Mouse (Mus musculus) thymus, postnatal 36 days (tissue): Measurements from ENCODE around the gene Metap2.
"Not testable (repeated sequence)": the region's sequence is repeated elsewhere in the genome, so short reads cannot be mapped to it uniquely, and the experiment has no call there.

Experiments used
- DNase-seq, 2 experiments: peaks; one replicate each; pipeline ENCODE4 v3.0.0; 2022; ENCODE audit warnings: mixed read lengths in 2 of 2

The Metap2 gene

DNA sequence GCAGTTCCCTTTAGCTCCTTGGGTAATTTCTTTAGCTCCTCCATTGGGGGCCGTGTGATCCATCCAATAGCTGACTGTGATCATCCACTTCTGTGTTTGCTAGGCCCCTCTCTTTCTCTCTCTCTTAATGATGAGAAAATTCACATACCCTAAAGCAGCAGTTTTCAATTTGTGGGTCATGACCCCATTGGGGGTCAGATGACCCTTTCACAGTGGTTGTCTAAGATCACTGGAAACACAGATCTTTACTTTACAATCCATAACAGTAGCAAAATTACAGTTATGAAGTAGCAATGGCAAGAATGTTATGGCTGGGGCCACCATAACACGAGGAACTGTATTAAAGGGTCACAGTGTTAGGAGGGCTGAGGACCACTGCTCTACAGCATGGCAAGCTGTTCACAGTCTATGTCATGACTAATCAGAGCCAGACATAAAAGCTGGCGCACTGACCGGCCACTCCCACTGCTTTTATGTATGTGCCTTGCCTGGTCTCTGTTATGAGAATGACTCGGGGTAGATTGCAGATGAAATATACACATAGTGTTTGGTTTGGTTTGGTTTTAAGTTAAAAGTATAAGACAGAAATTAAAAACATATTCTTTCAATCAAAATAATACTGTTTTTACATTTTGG lies 13.0 kb upstream of the Metap2 start:
- no peak for DNase-seq

DNA sequence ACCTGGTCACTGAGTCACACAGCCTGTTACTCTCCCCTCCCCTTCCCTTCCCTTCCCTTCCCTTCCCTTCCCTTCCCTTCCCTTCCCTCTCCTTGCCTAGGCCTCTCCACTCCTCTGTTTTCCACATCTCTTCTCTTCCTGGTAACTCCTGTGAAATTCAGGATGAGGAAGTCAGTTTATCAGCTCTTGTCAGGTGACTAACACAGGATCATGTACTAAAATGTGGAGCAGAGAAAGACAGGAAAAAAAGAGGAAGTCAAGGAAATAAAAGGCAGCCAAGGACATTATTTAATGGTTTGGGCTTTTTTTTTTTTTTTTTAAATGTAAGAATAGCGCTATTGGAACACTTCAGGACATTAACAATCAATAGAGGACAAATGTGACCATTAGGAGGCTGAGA lies 12.1 kb upstream of the Metap2 start:
- DNase-seq: no peak

- DNase-seq: no peak
Measured at GRCm38 (mm10) chr10:93908540-93908939, 11.6 kb upstream of the Metap2 start.

GRCm38 (mm10) chr10:93907376-93907775 lies 10.5 kb upstream of the Metap2 start:
- DNase-seq: no peak

GRCm38 (mm10) chr10:93899907-93900306 lies 3.0 kb upstream of the Metap2 start:
- no peak for DNase-seq

DNA sequence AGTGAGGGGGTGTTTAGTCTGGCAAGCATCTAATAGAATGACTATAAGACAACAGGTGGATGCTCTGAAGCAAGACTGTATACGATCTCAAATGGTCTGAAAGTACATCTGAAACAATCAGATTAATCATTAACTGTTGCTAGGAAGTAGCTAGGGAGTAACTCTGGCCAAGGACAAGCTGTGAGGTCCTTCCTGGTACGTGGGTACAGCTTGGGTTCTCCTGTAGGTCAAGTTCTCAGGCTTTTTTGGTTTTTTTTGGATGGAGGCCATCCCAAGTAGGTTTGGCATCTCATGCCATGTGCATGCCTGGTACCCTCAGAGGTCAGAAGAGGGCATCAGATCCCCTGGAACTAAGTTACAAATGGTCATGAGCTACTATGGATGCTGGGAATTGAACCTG lies 2.4 kb upstream of the Metap2 start:
- DNase-seq: no peak

DNA sequence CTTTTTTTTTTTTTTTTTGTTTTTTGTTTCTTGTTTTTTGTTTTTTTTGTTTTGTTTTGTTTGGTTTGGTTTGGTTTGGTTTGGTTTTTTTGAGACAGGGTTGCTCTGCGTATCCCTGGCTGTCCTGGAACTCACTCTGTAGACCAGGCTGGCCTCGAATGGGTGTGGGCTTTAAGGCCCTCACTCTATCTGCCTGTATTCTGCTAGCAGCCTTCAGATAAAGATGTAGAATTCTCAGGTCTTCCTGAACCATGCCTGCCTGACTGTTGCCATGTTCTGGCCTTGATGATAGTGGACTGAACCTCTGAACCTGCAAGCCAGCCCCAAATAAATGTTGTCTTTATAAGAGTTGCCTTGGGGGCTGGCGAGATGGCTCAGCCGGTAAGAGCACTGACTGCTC lies 4.3 kb downstream of the Metap2 start:
- DNase-seq: no peak

DNA sequence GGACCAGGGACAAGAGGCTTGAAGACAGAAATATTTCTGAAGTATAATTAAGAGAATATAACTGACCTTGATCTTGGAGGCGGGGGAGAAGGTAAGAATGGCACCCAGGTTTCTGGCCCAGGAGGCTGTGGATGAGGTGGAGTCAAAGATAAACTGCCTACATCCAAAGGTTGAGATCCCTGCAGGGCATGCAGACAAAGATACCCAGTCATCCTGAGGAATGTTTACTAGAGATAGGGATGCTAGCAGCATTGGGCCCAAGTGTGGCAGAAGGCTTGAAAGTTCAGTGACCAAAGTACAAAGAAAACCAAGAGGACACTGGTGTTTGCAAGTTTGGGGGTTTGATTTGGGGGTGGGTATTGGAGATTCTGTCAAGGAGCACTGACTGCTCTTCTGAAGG lies 5.9 kb downstream of the Metap2 start:
- DNase-seq: no peak

DNA sequence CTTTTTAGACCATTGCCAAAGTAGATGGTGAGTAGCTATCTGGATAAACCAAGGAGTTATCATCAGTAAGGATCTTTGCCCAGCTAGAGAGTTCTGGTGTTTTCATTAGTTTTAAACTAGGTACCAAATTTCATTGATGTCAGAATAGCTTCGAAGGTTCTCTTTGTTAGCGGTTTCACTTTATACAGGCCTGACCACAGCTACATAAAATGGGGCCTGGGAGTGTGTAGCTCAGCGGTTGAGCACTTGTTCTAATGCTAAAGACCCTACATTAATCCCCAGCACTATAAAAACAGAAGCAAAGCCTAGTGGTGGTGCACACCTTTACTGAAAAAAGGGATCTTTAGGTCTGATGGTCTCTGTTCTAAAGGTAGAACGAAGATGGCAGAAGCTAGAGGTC lies 6.3 kb downstream of the Metap2 start:
- DNase-seq: no peak

- DNase-seq: no peak
Measured at GRCm38 (mm10) chr10:93889976-93890375, 6.9 kb downstream of the Metap2 start.

- peak; percentile 87 to 89 for DNase-seq
Measured at GRCm38 (mm10) chr10:93889579-93889950, 7.3 kb downstream of the Metap2 start.

GRCm38 (mm10) chr10:93888935-93889578 lies 7.8 kb downstream of the Metap2 start:
- DNase-seq: peak in 1 of 2 experiments; percentile 64

DNA sequence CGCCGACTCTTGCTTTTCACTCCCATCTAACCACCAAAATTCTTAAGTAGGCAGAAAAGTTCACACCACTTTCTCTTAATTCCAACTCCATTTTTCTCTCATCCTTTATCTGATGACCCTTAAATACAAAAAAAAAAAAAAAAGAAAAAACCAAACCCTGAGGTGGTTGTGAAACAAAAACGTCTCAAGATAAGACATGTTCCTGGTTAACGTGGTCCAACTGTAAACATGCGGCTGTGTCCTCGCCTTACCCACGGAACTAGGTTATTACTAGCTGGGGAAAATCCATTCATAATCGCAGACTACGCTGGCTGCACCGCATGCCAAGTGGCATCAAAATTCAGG lies 8.3 kb downstream of the Metap2 start:
- no peak for DNase-seq

- DNase-seq: no peak
Measured at GRCm38 (mm10) chr10:93885839-93886477, 10.9 kb downstream of the Metap2 start.

- no peak for DNase-seq
Measured at GRCm38 (mm10) chr10:93882738-93883364, 14.0 kb downstream of the Metap2 start.

- no peak for DNase-seq
Measured at GRCm38 (mm10) chr10:93881918-93882317, 15.0 kb downstream of the Metap2 start.

- DNase-seq: no peak
Measured at GRCm38 (mm10) chr10:93878732-93879131, 18.2 kb downstream of the Metap2 start.

- no peak for DNase-seq
Measured at GRCm38 (mm10) chr10:93876772-93877171, 20.1 kb downstream of the Metap2 start.

GRCm38 (mm10) chr10:93868886-93869285 lies 28.0 kb downstream of the Metap2 start:
- no peak for DNase-seq

DNA sequence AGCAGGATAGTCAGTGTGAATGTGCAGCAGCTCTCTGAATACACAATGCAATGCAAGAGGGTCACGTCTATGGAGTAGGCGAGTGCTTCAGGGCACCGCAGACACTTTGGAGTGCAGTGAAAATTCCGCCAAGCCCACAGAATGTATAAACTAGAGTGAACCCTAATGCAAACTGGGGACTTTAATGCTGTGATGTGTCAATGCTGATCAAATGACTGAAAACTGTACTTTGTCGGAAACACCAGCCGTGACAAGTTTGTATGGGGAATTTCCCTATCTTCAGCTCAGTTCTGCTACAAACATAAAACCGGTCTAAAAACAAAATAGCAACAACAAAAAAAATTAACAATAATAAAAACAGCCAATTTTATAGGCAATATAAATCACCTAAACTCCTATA lies 28.5 kb downstream of the Metap2 start:
- no peak for DNase-seq

- no peak for DNase-seq
Measured at GRCm38 (mm10) chr10:93856095-93856494, 40.8 kb downstream of the Metap2 start.

GRCm38 (mm10) chr10:93855126-93855525 lies 41.8 kb downstream of the Metap2 start:
- no peak for DNase-seq

DNA sequence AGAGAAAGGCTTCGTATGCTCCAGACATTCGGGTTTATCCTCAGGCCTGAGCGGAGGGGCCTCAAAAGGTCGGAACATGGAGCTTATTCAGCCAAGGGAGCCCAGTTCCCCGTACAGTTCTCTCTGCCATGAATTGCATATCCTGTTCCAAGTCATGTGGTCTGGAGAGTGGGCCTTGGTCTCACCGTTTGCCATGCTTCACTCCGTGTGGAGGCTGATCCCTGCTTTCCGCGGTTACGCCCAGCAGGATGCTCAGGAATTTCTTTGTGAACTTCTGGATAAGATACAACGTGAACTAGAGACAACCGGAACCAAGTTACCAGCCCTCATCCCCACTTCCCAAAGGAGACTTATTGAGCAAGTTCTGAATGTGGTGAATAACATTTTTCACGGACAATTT lies 50.2 kb downstream of the Metap2 start:
- DNase-seq: no peak

DNA sequence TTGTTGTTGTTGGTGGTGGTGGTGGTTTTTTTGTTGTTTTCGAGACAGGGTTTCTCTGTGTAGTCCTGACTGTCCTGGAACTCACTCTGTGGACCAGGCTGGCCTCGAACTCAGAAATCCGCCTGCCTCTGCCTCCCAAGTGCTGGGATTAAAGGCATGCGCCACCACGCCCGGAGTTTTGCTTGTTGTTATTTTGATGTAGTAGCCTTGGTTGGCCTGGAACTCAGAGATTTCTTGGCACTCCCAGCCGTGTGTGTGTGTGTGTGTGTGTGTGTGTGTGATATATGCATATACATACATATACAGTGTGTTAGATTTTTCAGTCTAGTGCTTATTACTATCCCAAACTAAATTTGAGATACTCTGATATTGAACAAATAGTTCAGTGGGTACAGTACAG lies 61.8 kb downstream of the Metap2 start:
- DNase-seq: not testable (repeated sequence)
